Mouse (Mus musculus): ENCODE data around the gene Fra10ac1. TPM values are rescaled to one million over a fixed set of nuclear protein-coding genes. Genes with fewer than 3 reads are reported as not detected.
A peak's percentile ranks its signal among the peaks of the same experiment; 100 is the strongest.

Gene Fra10ac1
- polyA plus RNA-seq, 1 experiment from 2014 or later = 38.6 TPM

GRCm38 (mm10) chr19:38224685-38225060 is 717 bp upstream of the Fra10ac1 start:
- no peaks in the 10 kb centered on the region for H3K9me3 ChIP-seq (replicated peaks)
- 5% methylated on average over 9 of the region's 9 CpGs for WGBS
- H3K4me1 ChIP-seq = peaks cover 14% of the 10 kb centered on the region
- peak overlapping the region; percentile 97 for H3K27ac ChIP-seq (replicated peaks)
- ATAC-seq (ENCODE audit: low FRiP score) = peak; percentile 51
- peak overlapping the region; percentile 75 for H3K4me2 ChIP-seq
- no peaks in the 10 kb centered on the region for H3K36me3 ChIP-seq
- no peaks in the 10 kb centered on the region for H3K27me3 ChIP-seq (replicated peaks)
- peak overlapping the region; percentile 63 for H3K9ac ChIP-seq (replicated peaks)
- peak overlapping the region; percentile 61 for H3K4me3 ChIP-seq (replicated peaks)

GRCm38 (mm10) chr19:38223356-38223904 is 526 bp downstream of the Fra10ac1 start:
- Histone ChIP-seq H3K9me3 (replicated peaks) (no peaks in the 10 kb centered on the region), H3K4me1 (peaks cover 14% of the 10 kb centered on the region), H3K4me2 (peak overlapping the region; percentile 75), H3K27ac (replicated peaks) (peak overlapping the region; percentile 97), H3K36me3 (peaks cover 2% of the 10 kb centered on the region; the same call in 1 of the 2 replicates), H3K4me3 (replicated peaks) (peak overlapping the region; percentile 61), H3K27me3 (replicated peaks) (no peaks in the 10 kb centered on the region), H3K9ac (replicated peaks) (peak overlapping the region; percentile 63)
- peak; percentile 17 for ATAC-seq (ENCODE audit: low FRiP score)
- WGBS = 10% methylated on average over 12 of the region's 12 CpGs

- peaks cover 22% of the 10 kb centered on the region for H3K36me3 ChIP-seq
- peaks cover 1% of the 10 kb centered on the region for H3K4me1 ChIP-seq
- H3K4me3 ChIP-seq (replicated peaks) = no peak overlapping the region
- ATAC-seq (ENCODE audit: low FRiP score) = no peak
- no peak overlapping the region for H3K27ac ChIP-seq (replicated peaks)
- H3K9me3 ChIP-seq (replicated peaks) = no peaks in the 10 kb centered on the region
- no peaks in the 10 kb centered on the region for H3K27me3 ChIP-seq (replicated peaks)
- WGBS = over 99% methylated on average over 3 of the region's 3 CpGs
- no peak overlapping the region for H3K4me2 ChIP-seq
- no peak overlapping the region for H3K9ac ChIP-seq (replicated peaks)
Observed at GRCm38 (mm10) chr19:38217696-38218095, 6.3 kb downstream of the Fra10ac1 start.

GRCm38 (mm10) chr19:38206669-38207068 is 17.3 kb downstream of the Fra10ac1 start:
- Histone ChIP-seq H3K36me3 (peaks cover 18% of the 10 kb centered on the region), H3K9me3 (replicated peaks) (no peaks in the 10 kb centered on the region), H3K27me3 (replicated peaks) (no peaks in the 10 kb centered on the region), H3K9ac (replicated peaks) (no peak overlapping the region), H3K4me1 (no peaks in the 10 kb centered on the region), H3K4me3 (replicated peaks) (no peak overlapping the region), H3K27ac (replicated peaks) (no peak overlapping the region), H3K4me2 (no peak overlapping the region)
- ATAC-seq (ENCODE audit: low FRiP score) = no peak; the same call in 1 of the 2 replicates
- WGBS = 64% methylated on average over 9 of the region's 9 CpGs

GRCm38 (mm10) chr19:38198731-38199130 is 25.2 kb downstream of the Fra10ac1 start:
- WGBS = 92% methylated on average over 5 of the region's 5 CpGs
- no peak for ATAC-seq (ENCODE audit: low FRiP score)

GRCm38 (mm10) chr19:38195245-38195644 is 28.7 kb downstream of the Fra10ac1 start:
- 100% methylated on average over 4 of the region's 4 CpGs for WGBS
- no peak overlapping the region for H3K4me3 ChIP-seq (replicated peaks)
- no peaks in the 10 kb centered on the region for H3K9me3 ChIP-seq (replicated peaks)
- peaks cover 10% of the 10 kb centered on the region; the same call in 1 of the 2 replicates for H3K36me3 ChIP-seq
- H3K27ac ChIP-seq (replicated peaks) = no peak overlapping the region
- H3K27me3 ChIP-seq (replicated peaks) = no peaks in the 10 kb centered on the region
- H3K9ac ChIP-seq (replicated peaks) = no peak overlapping the region
- no peaks in the 10 kb centered on the region for H3K4me1 ChIP-seq
- ATAC-seq (ENCODE audit: low FRiP score) = no peak
- no peak overlapping the region for H3K4me2 ChIP-seq

More at GRCm38 (mm10) chr19:38198731-38199130, 25.2 kb downstream of the Fra10ac1 start:
- Histone ChIP-seq H3K27ac (replicated peaks) (no peak overlapping the region), H3K4me1 (no peaks in the 10 kb centered on the region), H3K4me3 (replicated peaks) (no peak overlapping the region), H3K4me2 (no peak overlapping the region), H3K27me3 (replicated peaks) (no peaks in the 10 kb centered on the region), H3K9ac (replicated peaks) (no peak overlapping the region), H3K36me3 (peaks cover 17% of the 10 kb centered on the region), H3K9me3 (replicated peaks) (no peaks in the 10 kb centered on the region)

- no peak overlapping the region for H3K4me3 ChIP-seq (replicated peaks)
- no peaks in the 10 kb centered on the region for H3K9me3 ChIP-seq (replicated peaks)
- no peak overlapping the region for H3K4me2 ChIP-seq
- 81% methylated on average over 5 of the region's 5 CpGs for WGBS
- H3K27me3 ChIP-seq (replicated peaks) = no peaks in the 10 kb centered on the region
- H3K9ac ChIP-seq (replicated peaks) = no peak overlapping the region
- peaks cover 10% of the 10 kb centered on the region; the same call in 1 of the 2 replicates for H3K36me3 ChIP-seq
- no peak overlapping the region for H3K27ac ChIP-seq (replicated peaks)
- H3K4me1 ChIP-seq = no peaks in the 10 kb centered on the region
- no peak for ATAC-seq (ENCODE audit: low FRiP score)
Observed at GRCm38 (mm10) chr19:38191446-38191845, 32.5 kb downstream of the Fra10ac1 start.

GRCm38 (mm10) chr19:38190606-38191005 is 33.4 kb downstream of the Fra10ac1 start:
- Histone ChIP-seq H3K4me3 (replicated peaks) (no peak overlapping the region), H3K9me3 (replicated peaks) (no peaks in the 10 kb centered on the region), H3K9ac (replicated peaks) (no peak overlapping the region), H3K27me3 (replicated peaks) (no peaks in the 10 kb centered on the region), H3K27ac (replicated peaks) (no peak overlapping the region), H3K4me2 (no peak overlapping the region), H3K36me3 (peaks cover 10% of the 10 kb centered on the region; the same call in 1 of the 2 replicates), H3K4me1 (no peaks in the 10 kb centered on the region)
- WGBS = 94% methylated on average over 3 of the region's 3 CpGs
- no peak for ATAC-seq (ENCODE audit: low FRiP score)

- 79% methylated on average over 2 of the region's 2 CpGs for WGBS
- no peak for ATAC-seq (ENCODE audit: low FRiP score)
- H3K4me3 ChIP-seq (replicated peaks) = no peak overlapping the region
- H3K9me3 ChIP-seq (replicated peaks) = no peaks in the 10 kb centered on the region
- no peak overlapping the region for H3K9ac ChIP-seq (replicated peaks)
- H3K4me1 ChIP-seq = no peaks in the 10 kb centered on the region
- no peaks in the 10 kb centered on the region for H3K27me3 ChIP-seq (replicated peaks)
- no peak overlapping the region for H3K4me2 ChIP-seq
- 0 out of 2 replicates have a peak, but pooled peaks cover 3% of the 10 kb centered on the region for H3K36me3 ChIP-seq
- H3K27ac ChIP-seq (replicated peaks) = no peak overlapping the region
Observed at GRCm38 (mm10) chr19:38187345-38187680, 36.6 kb downstream of the Fra10ac1 start.

GRCm38 (mm10) chr19:38186631-38187344 is 37.2 kb downstream of the Fra10ac1 start:
- 88% methylated on average over 5 of the region's 5 CpGs for WGBS
- H3K4me2 ChIP-seq = no peak overlapping the region
- no peaks in the 10 kb centered on the region for H3K4me1 ChIP-seq
- H3K27me3 ChIP-seq (replicated peaks) = no peaks in the 10 kb centered on the region
- H3K36me3 ChIP-seq = 0 out of 2 replicates have a peak, but pooled peaks cover 3% of the 10 kb centered on the region
- H3K4me3 ChIP-seq (replicated peaks) = no peak overlapping the region
- ATAC-seq (ENCODE audit: low FRiP score) = no peak
- no peak overlapping the region for H3K9ac ChIP-seq (replicated peaks)
- H3K27ac ChIP-seq (replicated peaks) = no peak overlapping the region
- no peaks in the 10 kb centered on the region for H3K9me3 ChIP-seq (replicated peaks)

GRCm38 (mm10) chr19:38179675-38180074 is 44.3 kb downstream of the Fra10ac1 start:
- no peak for ATAC-seq (ENCODE audit: low FRiP score)
- H3K4me2 ChIP-seq = no peak overlapping the region
- no peak overlapping the region for H3K27ac ChIP-seq (replicated peaks)
- no peaks in the 10 kb centered on the region for H3K9me3 ChIP-seq (replicated peaks)
- H3K27me3 ChIP-seq (replicated peaks) = no peaks in the 10 kb centered on the region
- no peaks in the 10 kb centered on the region for H3K4me1 ChIP-seq
- WGBS = 90% methylated on average over 9 of the region's 9 CpGs
- no peak overlapping the region for H3K9ac ChIP-seq (replicated peaks)
- no peaks in the 10 kb centered on the region for H3K36me3 ChIP-seq
- no peak overlapping the region for H3K4me3 ChIP-seq (replicated peaks)

GRCm38 (mm10) chr19:38164633-38165032 is 59.3 kb downstream of the Fra10ac1 start:
- Histone ChIP-seq H3K27ac (replicated peaks) (no peak overlapping the region), H3K9me3 (replicated peaks) (no peaks in the 10 kb centered on the region), H3K36me3 (no peaks in the 10 kb centered on the region), H3K4me1 (no peaks in the 10 kb centered on the region), H3K4me2 (no peak overlapping the region), H3K4me3 (replicated peaks) (no peak overlapping the region), H3K27me3 (replicated peaks) (no peaks in the 10 kb centered on the region), H3K9ac (replicated peaks) (no peak overlapping the region)
- WGBS = 53% methylated on average over 2 of the region's 2 CpGs
- ATAC-seq (ENCODE audit: low FRiP score) = no peak

Measured in neural tube, embryonic 15.5 days (tissue).